Mouse (Mus musculus) bone marrow macrophage, adult 2 months (primary cell): ENCODE results near the gene 1110032A03Rik. TPM values are rescaled to one million over a fixed set of nuclear protein-coding genes. Genes with fewer than 3 reads are reported as not detected.

Experiments used
- H3K27ac ChIP-seq: 2 replicates; pipeline ENCODE4 v1.5.1; 2012; ENCODE audit warnings: low read depth, low read length; ENCODE audit not compliant: insufficient read depth
- H3K4me1 ChIP-seq: 2 replicates; pipeline ENCODE4 v1.6.1; 2012; ENCODE audit warnings: low read length; ENCODE audit not compliant: control insufficient read depth, insufficient read depth
- H3K4me3 ChIP-seq: 2 replicates; pipeline ENCODE4 v1.5.1; 2012; ENCODE audit warnings: mild to moderate bottlenecking, low read length, moderate library complexity; ENCODE audit not compliant: insufficient read depth
- CTCF ChIP-seq: IDR thresholded peaks from 2 replicates; pipeline ENCODE4 v1.5.1; 2012; ENCODE audit warnings: low read depth, mild to moderate bottlenecking, low read length, moderate library complexity
- POLR2A ChIP-seq: IDR thresholded peaks from 2 replicates; pipeline ENCODE4 v1.6.1; 2012; ENCODE audit warnings: mild to moderate bottlenecking, low read depth, low read length, borderline replicate concordance
- polyA plus RNA-seq: library from polyadenylated mRNA; stranded (reverse); fragments of >200 nt; gene quantifications from 2 replicates; pipeline ENCODE4 v1.2.4, GENCODE M21; 2012; ENCODE audit not compliant: missing spikeins, insufficient read depth, insufficient read length

Gene 1110032A03Rik
- polyA plus RNA-seq, 1 experiment, result 47.7 TPM

- 0 out of 2 replicates have a peak, but pooled peaks cover 5% of the 10 kb centered on the region for H3K4me1 ChIP-seq
- no peak overlapping the region for H3K4me3 ChIP-seq
- TF ChIP-seq POLR2A (no peak), CTCF (no peak)
- no peak overlapping the region for H3K27ac ChIP-seq
Measured at GRCm38 (mm10) chr9:50740867-50741784, 34.2 kb downstream of the 1110032A03Rik start.

DNA sequence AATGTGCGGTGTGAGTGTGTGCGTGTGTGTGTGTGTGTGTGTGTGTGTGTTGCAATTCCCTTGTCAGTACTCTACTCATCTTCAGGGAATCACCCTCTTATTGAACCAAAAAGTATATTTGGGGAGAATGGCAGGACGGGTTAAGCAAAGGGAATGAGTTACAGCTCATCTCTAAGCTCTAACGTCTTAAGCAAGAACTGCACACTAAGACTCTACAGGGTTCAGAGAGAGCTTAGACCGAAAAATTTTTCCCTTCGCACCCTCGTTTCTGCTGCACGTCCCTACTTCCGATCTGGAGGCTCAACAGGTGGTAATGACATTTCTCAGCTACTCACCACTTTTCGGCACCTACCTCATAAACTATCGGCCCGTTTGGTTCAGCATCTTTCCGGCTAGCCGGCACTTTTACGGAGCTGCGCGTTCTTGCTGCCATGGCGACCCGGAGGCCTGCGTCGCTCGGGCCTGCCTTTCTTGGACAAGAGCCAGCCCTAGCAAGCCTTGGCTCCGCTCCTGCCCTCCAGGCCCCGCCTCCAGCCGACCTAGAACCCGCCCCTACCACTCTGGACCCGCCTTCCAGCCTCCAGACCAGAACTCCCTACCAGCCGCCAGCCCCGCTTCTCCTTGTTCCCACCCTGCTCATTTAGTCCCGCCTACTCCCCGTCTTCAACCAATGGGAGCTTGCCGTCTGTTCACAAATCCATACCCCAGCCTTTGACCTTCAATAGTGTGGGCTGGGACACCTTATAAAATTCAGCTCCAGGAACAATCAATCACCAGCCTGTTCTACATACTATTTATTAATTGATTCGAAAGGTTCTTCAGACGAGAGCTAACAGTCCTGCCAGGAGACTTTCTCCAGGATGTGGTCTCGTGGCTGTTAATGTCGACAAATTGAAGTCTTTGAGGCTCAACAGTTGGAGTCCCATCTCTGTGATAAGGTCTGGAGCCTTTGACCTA is 36.1 kb downstream of the 1110032A03Rik start, which contains the start of gene Dixdc1:
Dixdc1 (minus strand) TSS at position 604 of the 957 bp plus-strand sequence.
- no peak for TF ChIP-seq CTCF
- no peak for TF ChIP-seq POLR2A
- 0 out of 2 replicates have a peak, but pooled peaks cover 5% of the 10 kb centered on the region for H3K4me1 ChIP-seq
- H3K27ac ChIP-seq, result no peak within 1 kb of the TSS
- H3K4me3 ChIP-seq, result peak within 1 kb of the TSS; percentile 23

DNA sequence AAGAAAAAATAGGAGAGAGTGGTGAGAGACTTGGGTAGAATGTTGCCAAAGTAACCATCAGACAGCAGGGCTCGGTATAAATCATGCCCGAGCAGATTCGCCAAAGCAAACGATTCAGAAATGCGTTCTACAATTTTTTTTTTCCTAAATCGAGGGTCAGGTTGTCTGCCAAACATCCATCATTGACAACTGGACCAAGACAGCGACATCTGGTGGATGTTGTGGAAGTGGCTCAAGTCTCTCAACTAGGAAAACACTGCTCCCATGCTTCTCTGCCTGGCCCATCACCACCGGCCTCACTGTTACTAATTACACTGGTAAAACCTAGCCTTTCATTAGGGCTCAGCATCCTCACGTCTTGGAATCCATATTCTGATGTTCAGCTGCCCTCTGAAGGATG is 40.3 kb downstream of the 1110032A03Rik start:
- 0 out of 2 replicates have a peak, but pooled peaks cover 5% of the 10 kb centered on the region for H3K4me1 ChIP-seq
- TF ChIP-seq CTCF (no peak), POLR2A (no peak)
- no peak overlapping the region for H3K27ac ChIP-seq
- no peak overlapping the region for H3K4me3 ChIP-seq

DNA sequence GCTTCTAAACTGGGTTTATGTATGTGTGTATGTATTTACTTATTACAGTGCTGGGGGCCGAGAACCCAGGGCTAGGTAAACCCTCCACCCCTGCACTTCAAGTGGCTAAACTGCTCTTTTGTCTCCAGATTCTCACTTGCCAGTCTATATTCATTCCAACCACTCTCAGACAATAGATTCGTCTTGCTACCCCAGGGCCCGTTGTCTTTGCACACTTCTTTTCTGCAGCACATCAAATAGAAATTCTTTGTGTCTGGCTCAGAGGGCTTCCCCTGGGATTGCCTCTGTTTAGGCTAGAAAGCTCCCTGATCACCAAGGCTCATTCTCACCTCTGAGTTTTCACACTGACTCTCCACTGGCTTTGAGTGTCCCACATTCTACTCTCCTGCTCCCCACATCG is 42.8 kb downstream of the 1110032A03Rik start:
- Histone ChIP-seq H3K4me3 (no peak overlapping the region), H3K4me1 (peaks cover 3% of the 10 kb centered on the region), H3K27ac (no peak overlapping the region)
- TF ChIP-seq CTCF (no peak), POLR2A (no peak)

- Histone ChIP-seq H3K27ac (no peak overlapping the region), H3K4me3 (no peak overlapping the region), H3K4me1 (peaks cover 3% of the 10 kb centered on the region)
- no peak for TF ChIP-seq CTCF
- TF ChIP-seq POLR2A, result no peak
Measured at GRCm38 (mm10) chr9:50729600-50729999, 45.7 kb downstream of the 1110032A03Rik start.

GRCm38 (mm10) chr9:50727925-50728651 is 47.2 kb downstream of the 1110032A03Rik start:
- Histone ChIP-seq H3K4me3 (peak overlapping the region; percentile 67), H3K4me1 (peaks cover 3% of the 10 kb centered on the region), H3K27ac (no peak overlapping the region)
- TF ChIP-seq POLR2A, result no peak
- no peak for TF ChIP-seq CTCF

- Histone ChIP-seq H3K4me1 (peaks cover 3% of the 10 kb centered on the region), H3K27ac (no peak overlapping the region), H3K4me3 (peak overlapping the region; percentile 67)
- no peak for TF ChIP-seq POLR2A
- no peak for TF ChIP-seq CTCF
Measured at GRCm38 (mm10) chr9:50727171-50727924, 48.0 kb downstream of the 1110032A03Rik start.

DNA sequence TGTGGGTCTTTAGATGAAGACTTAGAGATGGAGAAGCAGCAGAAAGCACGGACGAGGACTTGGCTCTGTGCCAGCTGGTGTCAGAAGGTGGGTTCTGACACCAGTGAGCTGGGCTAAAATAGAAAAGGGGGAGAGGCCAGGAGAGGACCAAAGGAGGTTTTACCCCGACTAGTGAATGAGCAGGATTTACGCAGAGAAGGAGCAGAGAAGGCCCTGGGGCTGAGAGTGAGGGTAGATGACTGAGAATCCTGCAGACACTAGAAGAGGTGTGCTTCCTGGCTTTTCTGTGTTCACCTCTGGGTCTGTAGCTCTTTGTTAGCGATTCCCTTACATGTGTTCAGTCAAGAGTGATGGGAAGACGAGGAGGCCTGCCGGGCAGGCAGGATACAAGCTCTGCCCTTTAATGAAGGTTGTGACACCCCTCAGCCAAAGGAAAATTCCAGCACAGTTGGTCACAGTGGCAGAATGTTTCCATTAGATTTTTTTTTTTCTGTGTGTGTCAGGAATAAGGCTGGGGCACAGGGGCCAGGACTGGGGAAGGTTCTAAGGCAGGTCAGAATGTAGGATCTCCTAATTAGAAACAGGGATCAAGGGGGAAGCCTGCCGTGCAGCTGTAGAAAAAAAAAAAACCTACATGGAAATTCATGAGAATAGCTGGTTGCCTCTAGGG is 49.3 kb downstream of the 1110032A03Rik start:
- H3K4me3 ChIP-seq, result no peak overlapping the region
- no peak overlapping the region for H3K27ac ChIP-seq
- peaks cover 3% of the 10 kb centered on the region for H3K4me1 ChIP-seq
- TF ChIP-seq POLR2A (no peak), CTCF (no peak)
